Mouse (Mus musculus) liver (tissue): Measurements from ENCODE around the gene Gm26620.

Source experiments
- DNase-seq: peaks from one replicate; pipeline ENCODE4 v3.0.0-alpha.2; 2020; ENCODE audit warnings: mixed read lengths

Gm26620 gene

DNA sequence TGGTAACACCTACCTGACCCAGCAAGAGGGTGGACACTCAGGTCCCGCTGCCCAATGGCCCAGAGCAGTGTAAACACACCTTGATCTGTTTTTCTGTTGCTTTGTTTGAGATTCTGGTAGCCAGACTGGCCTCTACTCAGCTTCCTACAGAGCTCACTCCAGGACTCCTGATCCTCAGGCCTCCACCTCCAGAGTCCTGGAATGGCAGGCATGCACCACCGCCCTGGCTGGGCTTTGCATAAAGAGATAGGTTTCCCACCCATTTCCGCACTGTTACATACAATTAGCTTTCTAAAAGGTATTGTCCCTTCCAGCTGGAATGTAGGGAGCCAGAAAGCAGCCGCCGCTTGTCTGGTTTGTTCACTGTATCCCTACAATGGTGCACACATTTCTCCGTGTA is 13.5 kb upstream of the Gm26620 start:
- DNase-seq = no peak

DNA sequence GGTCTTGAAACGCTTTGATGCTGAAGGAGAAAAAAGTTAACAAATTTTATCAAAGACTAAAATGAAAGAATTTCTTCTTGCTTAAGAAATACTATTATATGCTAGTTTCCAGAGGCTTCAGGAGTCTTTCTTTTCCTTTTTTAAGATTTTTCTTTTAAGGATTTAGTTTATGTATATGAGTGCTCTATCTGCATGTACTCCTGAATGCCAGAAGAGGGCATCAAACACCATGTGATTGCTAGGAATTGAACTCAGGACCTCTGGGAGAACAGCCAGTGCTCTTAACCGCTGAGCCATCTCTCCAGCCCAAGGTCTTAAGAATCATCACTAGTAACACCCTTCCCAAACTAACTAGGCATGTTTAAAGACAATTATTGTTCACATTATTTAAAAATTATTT is 12.9 kb upstream of the Gm26620 start:
- no peak for DNase-seq

DNA sequence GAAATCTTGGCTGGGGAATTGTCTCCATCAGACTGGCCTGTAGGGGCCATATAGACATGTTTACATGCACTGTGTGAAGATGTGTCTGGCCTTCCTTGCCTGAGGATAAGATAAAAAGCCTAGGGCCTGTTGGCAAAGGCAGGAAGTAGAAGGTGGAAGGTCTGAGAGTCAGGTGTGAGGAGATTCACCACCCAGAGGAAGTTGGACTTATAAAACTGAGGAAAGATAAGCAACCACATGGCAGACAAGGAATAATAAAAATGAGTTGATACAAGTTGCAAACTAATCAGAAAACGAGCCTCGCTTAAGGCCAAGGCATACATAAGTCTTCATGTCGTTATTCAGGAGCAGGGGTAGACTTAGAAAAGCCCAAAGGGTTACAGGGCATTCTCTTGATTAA is 9.2 kb upstream of the Gm26620 start:
- DNase-seq = no peak

DNA sequence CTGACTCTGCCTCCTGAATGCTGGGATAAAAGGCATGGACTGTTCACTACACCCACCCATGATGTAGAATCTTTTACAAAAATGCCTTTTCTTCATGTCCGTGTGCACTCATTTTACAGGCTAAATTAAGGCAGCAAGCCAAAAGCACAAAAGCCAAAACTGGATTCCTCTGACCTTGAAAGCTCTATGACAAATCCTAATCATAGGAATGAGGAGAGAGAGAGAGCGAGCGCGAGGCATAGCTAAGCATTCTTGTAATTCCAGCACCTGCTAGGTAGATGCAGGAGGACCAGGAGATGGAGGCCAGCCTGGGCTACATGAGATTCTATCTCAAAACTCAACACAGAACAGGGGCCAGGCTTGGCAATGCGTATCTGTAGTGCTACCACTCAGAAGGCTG is 8.0 kb upstream of the Gm26620 start:
- no peak for DNase-seq

DNA sequence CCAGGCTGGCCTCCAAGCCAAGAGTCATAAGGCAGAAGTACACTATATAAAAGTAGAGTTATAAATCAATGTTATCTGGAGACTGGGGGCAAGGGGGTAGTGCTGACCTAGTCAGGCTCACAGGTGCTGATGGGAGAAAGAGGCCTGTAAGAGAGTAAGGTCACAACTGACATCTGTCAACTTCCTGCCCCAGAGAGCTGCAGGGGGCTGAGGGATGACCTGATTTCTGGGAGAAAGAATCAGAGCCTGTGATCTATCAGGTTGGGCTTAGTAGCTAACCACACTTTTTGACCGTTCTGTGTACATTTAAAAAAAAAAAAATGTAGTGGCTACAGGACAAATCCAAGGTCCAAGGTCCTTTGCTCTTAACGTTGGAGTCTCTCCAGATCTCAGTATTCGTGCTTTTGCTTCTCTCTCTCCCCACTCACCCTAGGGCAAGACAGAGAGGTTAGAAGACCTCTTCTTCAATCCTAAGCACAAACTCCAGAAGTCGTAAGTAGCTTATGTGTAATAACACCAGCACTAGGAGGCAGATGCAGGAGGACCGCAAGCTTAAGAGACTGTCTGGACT is 1.9 kb upstream of the Gm26620 start:
- no peak for DNase-seq

DNA sequence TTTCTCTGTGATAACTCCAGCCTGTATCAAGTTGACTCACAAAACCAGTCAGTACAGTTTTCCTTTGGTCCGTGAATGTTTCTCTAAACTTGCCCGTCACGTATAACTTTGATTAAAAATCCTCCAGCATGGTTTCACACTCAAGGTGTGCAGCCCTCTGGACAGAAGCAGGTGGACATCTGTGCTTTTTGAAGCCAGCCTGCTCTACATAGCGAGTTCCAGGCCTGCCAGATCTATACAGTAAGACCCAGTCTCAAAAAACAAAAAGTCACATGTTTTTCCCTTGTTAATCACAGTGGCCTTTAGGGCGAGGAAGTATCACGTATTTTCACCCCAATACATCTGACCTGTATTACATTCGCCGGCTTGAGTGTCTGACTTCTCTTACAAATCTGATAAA is 475 bp upstream of the Gm26620 start:
- DNase-seq = no peak

DNA sequence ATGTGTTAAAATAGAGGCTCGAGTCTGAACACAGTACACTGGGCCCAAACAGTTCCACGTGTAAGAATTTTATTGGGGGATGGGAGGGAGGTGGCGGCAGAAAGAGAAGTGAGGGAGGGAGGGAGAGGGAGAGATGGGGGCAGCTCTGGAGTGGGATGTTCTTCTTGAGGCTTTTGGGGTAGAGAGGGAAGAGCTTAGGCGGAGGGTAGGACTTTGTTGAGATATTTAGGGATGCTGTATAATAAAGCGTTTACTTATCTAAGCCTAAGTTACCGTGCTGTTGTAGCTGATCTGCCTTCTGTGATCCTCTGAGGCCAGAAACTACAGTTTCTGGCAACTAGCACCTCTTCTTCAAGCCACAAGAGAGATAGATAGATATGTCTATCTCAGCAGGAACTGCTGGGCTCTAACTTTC is 1.2 kb downstream of the Gm26620 start:
- no peak for DNase-seq

DNA sequence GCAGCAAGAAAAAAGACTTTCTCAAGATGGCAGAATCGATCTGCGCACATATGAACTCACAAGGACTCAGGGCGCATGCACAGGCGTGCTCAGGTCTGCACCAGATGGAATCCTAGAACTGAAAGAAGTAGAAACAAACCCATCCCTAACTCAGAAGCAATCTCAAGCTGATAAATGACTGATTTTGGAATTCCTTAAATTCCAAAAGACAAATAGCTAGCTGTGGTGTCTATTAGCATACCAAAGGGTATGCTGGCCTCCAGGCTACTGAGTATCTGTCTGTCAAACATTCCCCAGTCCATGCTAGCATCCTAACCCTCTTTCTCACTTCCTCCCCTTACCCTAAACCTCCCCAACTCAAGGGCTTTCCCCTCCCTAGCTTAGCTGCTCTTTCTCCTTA is 4.4 kb downstream of the Gm26620 start:
- DNase-seq = no peak

DNA sequence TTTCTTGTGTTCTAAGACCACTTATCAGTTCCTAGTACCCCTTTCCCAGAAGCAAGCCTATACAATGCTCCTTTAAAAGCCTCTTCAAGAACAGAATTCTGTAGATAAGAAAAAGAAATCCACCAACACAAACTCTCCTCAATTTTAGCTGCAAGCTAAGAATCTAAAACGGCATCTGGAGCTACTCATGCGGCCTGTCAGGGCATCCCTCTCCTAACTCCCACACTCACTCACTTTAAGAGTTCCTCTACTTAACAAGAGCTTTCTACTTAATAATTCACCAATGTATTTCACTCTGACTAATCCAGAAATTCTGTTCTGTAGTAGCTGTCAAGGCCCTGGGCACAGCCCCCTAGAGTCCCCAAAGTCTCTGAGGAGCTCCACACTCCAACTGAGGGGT is 6.8 kb downstream of the Gm26620 start:
- no peak for DNase-seq

DNA sequence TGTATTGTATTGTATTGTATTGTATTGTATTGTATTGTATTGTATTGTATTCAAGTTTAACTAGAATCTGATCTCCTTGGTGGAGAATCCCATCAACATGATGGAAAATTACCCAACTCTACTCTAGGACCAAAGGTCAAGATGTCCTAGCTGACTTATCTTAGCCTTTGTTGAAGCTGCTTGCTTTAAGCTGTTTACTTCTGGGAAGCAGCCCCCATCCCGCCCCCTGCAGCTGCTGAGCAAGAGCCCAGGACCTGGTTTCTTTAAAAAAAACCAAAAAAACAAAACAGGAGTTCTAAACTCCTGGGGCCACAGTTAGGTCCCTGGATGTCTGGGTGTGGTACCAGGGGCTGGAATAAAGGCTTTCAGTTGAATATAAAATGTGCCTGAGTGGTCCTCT is 7.4 kb downstream of the Gm26620 start:
- DNase-seq = no peak

DNA sequence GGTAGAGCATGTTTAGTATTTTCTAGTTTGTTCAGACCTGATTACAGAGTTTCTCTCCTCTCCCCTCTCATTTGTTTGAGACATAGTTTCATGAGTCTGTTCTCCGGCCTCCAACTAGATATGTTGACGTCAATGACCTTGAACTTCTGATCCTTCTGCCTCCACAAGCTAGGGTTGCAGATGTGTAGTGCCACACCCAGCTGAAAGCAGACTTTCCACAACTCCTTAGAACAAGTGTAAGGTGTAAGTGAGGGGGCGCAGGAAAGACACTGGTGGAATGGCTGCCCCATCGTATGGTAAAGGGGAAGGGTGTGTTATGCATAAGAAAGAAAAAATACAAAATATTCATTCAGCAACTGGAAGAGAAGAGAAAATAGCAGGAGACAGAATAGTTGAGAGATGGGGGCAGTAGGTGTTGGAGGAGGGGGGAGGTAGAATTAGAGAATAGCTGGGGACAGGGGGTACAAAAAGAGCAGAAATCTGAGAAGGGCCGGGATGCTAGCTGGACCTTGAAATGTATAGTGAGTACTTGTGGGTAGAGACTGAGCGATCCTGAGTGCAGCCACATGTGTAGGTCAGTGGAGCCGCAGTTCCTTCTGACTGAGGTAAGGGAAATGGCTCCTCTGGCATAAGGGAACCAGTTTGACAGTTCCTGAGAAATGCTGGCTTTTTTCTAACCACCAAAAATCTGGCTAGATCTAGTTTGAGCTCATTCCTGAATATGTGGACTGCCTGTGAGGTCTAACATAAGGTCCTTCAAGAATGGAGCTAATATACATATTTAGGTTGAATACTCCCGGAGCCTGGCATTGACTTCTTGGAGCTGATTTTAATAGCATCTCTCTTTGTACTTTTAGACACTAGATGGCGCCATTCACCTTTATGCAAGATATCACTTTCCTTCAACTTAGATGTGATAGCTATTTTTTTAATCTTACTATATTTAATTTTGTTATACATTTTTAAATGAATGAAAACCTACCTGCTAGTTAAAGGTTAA is 10.0 kb downstream of the Gm26620 start:
- no peak for DNase-seq

DNA sequence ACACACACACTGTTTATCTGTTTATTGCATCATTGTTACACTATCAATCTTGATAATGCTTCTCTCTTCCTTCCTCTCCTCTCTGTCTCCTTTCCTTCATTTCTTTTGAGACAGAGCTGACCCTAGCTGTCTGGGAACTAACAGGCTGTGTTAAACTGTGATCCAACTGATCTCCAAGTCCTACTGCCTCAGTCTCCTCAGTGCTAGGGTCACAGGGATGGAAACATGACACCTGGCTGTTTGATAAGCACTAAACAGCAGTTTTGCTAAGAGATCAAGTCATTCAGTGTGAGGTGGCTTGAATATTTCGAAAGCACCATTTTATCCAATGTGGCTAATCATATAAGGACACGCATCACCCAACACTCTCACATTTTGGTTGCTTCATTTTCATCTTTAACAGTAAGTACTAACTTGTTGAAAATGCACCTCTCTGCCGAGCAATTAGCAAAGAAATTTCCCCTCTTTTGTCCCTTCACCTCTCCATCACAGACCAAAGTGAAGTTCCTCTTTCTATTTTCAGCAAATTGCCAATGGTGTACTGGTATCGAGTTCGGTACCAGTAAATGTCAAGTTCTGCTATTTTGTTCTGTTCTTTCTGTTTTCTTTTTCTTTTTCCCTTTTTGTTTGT is 11.9 kb downstream of the Gm26620 start:
- no peak for DNase-seq

DNA sequence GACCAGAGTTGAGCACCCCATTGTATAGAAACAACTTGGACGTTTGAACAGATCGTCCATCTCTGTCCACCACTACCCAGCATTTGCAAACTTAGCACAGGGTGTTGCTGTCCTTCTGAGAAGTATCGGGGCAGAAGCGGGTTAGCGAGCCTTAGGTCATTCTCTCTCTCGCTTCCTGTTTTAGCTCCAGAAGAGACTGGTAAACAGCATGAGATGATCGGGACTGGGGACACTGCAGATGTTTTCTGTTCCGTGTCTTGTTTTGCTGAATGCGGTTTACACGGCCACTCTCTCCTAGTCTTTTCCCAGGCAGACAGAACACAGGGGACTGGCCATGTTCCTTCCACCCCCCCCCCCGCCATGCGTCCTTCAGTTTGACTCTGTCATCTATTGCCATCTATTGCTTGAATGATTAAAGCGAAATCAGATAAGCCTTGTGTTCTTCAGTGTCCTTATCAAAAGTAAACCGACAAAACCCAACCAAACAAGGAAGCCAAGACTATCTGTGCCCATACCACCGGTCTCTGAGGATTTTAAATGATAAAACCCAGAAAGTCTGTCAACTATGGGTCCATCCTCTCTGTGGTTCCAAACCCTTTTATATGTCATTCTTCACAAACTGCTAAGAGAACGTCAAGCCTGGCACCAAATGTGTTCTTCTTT is 13.7 kb downstream of the Gm26620 start:
- DNase-seq = no peak

DNA sequence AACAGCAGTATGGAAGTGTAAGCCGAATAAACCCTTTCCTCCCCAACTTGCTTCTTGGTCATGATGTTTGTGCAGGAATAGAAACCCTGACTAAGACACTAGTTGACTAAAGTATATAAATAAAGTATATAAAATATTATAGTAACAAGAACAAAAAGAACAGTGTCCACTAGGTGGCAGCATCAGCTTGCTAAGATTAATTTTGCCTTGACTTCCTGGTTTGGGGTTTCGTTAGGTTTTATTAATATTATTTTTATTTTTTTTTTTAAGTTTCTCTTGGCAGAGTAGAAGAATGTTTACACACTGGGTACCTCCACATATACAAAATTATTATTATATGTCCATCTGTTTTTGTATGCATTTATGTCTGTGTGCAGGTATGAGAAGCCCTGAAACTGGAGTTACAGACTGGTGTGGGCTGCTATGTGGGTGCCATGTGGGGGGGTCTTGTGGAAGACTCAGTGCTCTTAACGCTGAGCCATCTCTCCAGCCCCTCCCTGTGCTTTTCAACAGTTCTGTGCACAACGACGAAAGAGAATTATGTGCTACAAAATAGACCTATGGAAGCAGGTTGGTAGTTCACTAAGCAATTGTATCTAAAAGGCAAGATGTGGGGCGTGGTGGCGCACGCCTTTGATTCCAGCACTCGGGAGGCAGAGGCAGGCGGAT is 16.1 kb downstream of the Gm26620 start:
- peak; percentile 32 for DNase-seq

DNA sequence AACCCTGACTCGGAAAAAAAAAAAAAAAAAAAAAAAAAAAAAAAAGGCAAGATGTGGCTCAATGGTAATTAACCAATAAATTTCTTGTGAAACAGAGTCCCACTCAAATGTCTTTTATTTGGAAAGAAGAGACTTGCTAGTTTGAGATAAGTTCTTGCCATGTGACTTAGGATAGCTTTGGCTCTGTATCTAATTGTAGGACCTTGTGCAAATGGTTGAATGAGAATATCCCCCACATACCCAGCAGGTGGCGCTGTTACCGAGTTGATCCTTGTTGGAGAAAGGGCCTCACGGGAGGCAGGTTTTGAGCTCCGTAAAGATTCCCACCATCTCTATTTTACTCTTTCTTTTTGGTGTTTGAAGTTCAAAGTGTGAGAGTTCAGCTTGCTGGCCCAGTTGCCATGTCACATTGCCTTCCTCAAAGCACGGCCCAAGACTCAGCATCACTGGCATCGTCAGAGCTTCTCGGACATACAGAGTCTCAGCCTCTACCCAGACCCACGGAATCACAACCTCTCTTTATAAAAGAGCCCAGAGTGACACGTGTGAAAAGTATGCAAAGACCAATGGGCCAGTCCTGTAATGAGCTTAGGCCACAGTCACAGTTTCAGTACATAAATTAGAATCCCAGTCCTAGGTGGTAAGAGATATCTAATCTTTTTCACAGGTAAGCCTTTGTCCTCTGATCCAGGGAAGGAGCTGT is 16.8 kb downstream of the Gm26620 start:
- peak; percentile 85 for DNase-seq

DNA sequence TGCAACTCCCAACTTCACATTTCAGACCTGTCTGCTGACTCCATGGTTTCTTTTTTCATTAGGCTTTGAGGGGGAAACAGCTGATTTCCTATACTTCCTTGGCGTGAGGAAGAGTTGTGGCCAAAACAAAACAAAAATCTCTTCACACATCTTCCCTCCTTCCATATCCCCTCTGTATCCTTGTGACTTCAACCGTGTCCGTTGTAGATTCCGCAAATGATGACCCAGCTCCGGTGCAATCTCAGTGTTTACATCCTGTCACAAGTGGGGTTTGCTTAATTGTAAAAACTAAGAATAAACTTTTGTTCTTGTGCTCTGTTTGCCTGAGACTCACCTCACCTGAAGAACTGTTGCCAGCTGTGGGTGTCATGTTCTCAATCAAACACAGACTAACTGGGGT is 18.6 kb downstream of the Gm26620 start:
- no peak for DNase-seq

DNA sequence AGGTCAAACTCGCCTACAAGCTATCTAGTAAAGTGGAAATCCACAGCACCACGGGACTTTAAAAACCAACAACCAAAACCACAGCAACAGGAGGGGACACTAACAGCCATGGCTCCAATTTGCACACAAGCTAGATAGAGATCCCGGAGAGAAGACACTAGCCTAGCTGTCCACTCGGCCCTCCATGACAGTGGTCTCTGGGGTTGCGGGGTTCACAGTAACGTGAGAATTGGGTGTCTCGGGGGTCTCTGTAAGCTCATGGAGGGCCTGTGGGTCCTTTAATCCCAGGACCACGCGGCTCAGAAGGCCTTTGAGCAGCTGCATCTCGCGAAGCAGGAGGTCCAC is 22.2 kb downstream of the Gm26620 start:
- DNase-seq = no peak

DNA sequence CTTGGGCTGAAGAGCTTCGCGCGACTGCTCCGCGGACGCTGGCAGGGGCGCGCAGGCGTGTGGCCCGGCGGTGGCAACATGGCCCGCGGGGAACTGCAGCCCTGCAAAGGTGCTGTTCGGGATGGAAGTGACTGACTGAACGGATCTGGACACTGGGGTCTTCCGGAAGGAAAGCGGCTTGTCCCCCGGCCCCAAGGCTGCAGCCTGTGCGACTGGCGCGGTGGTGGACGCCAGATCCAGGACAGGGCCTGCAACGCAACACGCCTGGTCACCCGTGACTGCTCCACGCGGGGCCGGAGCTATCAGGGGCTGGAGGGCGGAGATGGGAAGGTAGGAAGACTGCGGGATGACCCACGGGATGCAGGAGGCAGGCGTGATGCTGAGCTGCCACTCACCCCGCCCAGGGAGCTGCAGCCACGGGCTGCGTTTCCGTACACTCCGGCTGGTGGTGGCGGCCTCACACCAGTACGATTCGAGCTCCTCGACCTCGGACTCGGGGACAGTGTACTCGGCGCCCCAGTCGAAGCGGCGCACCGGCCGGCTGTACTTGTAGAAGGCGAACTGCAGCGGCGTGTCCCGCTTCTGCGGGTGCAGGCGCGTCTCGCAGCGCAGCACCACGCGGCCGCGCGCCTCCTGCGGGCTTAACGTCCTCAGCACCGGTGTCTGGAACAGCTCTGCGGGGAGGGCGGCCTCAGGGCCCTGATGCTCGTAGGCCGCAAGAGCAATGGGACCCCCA is 22.8 kb downstream of the Gm26620 start:
- DNase-seq = peak; percentile 35

DNA sequence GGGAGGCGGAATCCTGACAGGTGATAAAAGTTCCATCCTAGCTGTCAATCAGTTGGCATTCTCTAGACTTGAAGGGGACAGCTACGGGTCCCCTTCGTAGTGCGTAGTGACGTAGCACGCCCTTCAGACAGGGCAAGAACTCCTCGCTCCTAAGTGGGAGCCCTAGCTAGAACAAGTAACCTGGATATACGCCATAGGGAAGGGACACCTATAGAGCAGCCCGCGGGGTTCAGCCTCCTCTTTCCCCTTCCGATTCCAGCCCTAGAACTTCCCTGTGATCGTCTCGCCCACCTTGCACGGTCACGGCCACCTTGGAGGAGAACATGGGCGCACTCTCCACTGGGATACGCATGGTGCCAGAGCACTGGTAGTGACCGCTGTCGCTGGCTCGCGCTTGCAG is 23.5 kb downstream of the Gm26620 start:
- no peak for DNase-seq

DNA sequence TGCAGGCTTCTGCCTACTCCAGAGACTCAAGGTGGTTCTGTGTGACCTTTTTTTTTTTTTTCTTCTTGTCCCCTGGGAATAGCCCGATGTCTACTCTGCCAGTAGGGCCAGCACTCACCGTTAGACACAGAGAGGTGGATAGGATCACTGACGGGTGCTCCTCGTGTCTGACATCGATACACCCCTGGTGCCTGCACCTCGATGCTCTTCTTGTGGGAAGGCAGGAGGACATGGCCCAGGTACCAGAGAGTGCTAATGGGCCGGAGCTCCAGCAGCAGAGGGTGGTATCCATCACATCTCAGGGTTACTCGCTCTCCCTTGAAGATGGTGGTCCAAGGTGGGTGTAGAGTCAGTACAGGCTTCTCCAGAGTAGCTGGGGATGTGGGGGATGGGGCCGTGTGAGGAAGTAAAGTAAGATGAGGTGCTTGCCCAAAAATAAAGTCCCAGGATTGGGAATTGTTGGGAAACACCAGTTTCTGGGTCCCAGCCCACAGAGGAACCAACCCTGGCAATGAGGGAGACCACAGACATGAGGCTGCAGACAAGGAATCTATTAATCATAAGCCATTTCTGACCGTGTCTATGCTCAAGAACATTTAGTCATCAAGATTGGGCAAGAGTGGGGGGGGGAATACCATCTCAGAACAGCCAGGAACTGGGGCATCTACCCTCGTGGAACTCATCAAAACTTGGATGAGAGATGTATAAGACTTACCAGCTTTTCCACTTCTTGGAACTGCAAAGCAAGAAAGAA is 27.2 kb downstream of the Gm26620 start:
- DNase-seq = no peak
